Mouse (Mus musculus): ENCODE data around the gene Gm5415. TPM values are rescaled to one million over a fixed set of nuclear protein-coding genes. Genes with fewer than 3 reads are reported as not detected.
"Not testable (repeated sequence)": the region's sequence is repeated elsewhere in the genome, so short reads cannot be mapped to it uniquely, and the experiment has no call there.

Gm5415 gene
- polyA plus RNA-seq (2015; fragmentation: Nextera tagmentation; extraction: Ambion mirVana): 0.63 and 0.83 TPM in 2 replicates

DNA sequence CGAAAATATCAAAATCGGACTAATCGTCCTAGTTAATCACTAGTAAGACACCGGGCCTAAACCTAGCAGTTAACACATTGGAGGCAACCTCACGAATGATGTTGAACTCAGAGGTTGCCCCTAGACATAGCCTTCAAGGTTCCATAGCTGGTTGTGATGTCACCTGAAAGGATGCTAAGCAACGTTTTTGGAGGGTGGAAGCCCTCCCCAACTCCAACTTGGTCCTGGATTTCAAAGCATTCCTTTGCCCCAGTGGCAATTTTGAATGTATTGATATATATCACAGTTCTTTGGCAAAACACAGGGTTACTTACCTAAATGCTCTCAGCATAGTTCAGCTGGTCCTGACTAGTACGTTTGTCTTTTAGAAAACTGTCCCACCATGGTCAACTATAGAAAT is at the start of gene Gm5415:
Gm5415 (minus strand) TSS at position 101 of the 400 bp plus-strand sequence.
- 82% methylated on average over 2 of the region's 7 CpGs for WGBS
- not testable (repeated sequence) for H3K36me3 ChIP-seq; H3K27ac ChIP-seq (replicated peaks)

DNA sequence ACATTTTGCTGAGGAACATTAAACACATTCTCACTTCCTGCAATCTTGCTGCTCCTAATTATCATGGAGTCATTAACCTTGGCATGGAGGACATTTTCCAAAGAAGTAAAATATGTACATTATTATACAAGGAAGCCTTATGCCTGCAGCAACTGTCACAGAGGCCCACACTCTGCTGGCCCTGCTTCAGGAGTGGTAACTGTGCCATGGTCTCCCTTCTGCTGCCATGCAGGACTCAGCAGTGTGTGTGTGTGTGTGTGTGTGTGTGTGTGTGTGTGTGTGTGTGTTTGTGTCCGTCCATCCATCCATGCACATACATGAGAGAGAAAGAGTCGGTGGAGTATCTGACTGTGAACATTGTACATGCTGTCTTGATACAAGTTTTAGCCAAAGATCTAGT is 21.8 kb upstream of the Gm5415 start:
- Histone ChIP-seq H3K4me1 (no peaks in the 10 kb centered on the region), H3K27me3 (replicated peaks) (no peaks in the 10 kb centered on the region), H3K27ac (replicated peaks) (no peak overlapping the region), H3K9ac (replicated peaks) (no peak overlapping the region), H3K4me3 (replicated peaks) (no peak overlapping the region), H3K36me3 (no peaks in the 10 kb centered on the region), H3K9me3 (replicated peaks) (no peaks in the 10 kb centered on the region), H3K4me2 (no peak overlapping the region)
- no peak for ATAC-seq (ENCODE audit: low FRiP score)
- WGBS: 82% methylated on average over 2 of the region's 2 CpGs

More for the DNA sequence above, at the start of gene Gm5415:
- H3K4me1 ChIP-seq; H3K27me3 ChIP-seq (replicated peaks); H3K4me2 ChIP-seq; H3K9me3 ChIP-seq (replicated peaks); H3K4me3 ChIP-seq (replicated peaks); ATAC-seq (ENCODE audit: low FRiP score); H3K9ac ChIP-seq (replicated peaks): not testable (repeated sequence)

DNA sequence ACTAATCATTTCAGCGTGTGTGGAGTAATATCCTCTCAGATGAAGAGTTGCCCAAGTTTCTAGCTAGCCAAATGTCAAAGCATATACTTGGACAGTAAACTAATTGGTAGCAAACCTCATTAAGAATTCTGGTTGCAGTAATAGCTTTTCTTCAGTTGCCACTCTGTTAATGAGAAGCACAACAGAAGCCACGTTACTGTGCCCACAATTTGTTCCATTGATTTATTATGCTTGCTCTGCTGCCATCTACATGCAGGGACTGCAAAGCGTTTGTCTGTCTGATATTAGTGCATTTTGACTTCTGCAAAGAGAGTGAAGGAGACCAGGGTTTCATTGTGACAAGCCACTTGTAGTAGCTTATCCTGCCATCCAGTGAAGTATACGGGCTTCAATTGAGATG is 6.8 kb upstream of the Gm5415 start:
- H3K4me1 ChIP-seq: no peaks in the 10 kb centered on the region
- H3K9ac ChIP-seq (replicated peaks): no peak overlapping the region
- H3K36me3 ChIP-seq: no peaks in the 10 kb centered on the region
- 54% methylated on average over 4 of the region's 4 CpGs for WGBS
- no peak for ATAC-seq (ENCODE audit: low FRiP score)
- H3K4me3 ChIP-seq (replicated peaks): no peak overlapping the region
- H3K9me3 ChIP-seq (replicated peaks): no peaks in the 10 kb centered on the region
- no peaks in the 10 kb centered on the region for H3K27me3 ChIP-seq (replicated peaks)
- no peak overlapping the region for H3K4me2 ChIP-seq
- H3K27ac ChIP-seq (replicated peaks): no peak overlapping the region

- Histone ChIP-seq H3K4me2 (no peak overlapping the region), H3K36me3 (no peaks in the 10 kb centered on the region), H3K9me3 (replicated peaks) (no peaks in the 10 kb centered on the region), H3K9ac (replicated peaks) (no peak overlapping the region), H3K4me1 (no peaks in the 10 kb centered on the region), H3K4me3 (replicated peaks) (no peak overlapping the region), H3K27me3 (replicated peaks) (no peaks in the 10 kb centered on the region), H3K27ac (replicated peaks) (no peak overlapping the region)
- 93% methylated on average over 3 of the region's 3 CpGs for WGBS
- no peak for ATAC-seq (ENCODE audit: low FRiP score)
These were observed 6.4 kb upstream of the Gm5415 start for GRCm38 (mm10) chr1:32553459-32553858.

DNA sequence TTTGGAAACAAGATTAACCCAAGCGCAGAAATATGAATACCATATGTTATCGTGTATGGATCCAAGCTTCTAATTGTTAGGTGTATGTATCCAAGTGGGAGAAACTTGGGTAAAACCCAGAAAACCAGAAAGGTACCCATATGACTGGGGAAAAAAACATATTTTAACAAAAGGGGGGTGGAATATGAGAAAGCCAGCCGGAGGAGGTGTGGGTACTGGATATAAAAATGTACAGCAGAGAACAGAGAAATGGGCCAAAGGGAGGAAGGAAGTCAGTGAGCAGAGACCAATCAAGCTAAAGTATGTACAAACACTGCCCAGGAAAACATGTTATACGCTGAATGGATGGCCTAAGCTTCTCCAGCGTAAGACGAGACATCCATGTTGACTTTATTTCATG is 43.7 kb downstream of the Gm5415 start:
- H3K4me3 ChIP-seq (replicated peaks): no peak overlapping the region
- no peaks in the 10 kb centered on the region for H3K36me3 ChIP-seq
- H3K4me2 ChIP-seq: no peak overlapping the region
- no peak overlapping the region for H3K27ac ChIP-seq (replicated peaks)
- no peaks in the 10 kb centered on the region for H3K4me1 ChIP-seq
- no peak for ATAC-seq (ENCODE audit: low FRiP score)
- 95% methylated on average over 6 of the region's 6 CpGs for WGBS
- H3K9me3 ChIP-seq (replicated peaks): no peaks in the 10 kb centered on the region
- H3K9ac ChIP-seq (replicated peaks): no peak overlapping the region
- no peaks in the 10 kb centered on the region for H3K27me3 ChIP-seq (replicated peaks)
